Mouse (Mus musculus) neural tube, embryonic 15.5 days (tissue): ENCODE results near the gene Dgcr8. TPM values are rescaled to one million over a fixed set of nuclear protein-coding genes. Genes with fewer than 3 reads are reported as not detected.
A peak's percentile ranks its signal among the peaks of the same experiment; 100 is the strongest.
"Not testable (repeated sequence)": the region's sequence is repeated elsewhere in the genome, so short reads cannot be mapped to it uniquely, and the experiment has no call there.

Experiments
- ATAC-seq: fragments of 200-750 bp; cut with Nextera tagmentation; 2 replicates; pipeline ENCODE4 v1.8.0; 2017; ENCODE audit warnings: mild to moderate bottlenecking, moderate TSS enrichment, moderate library complexity; ENCODE audit not compliant: low FRiP score
- H3K27ac ChIP-seq: fragments of 300-500 bp; sonication (generic); replicated peaks from 2 replicates; pipeline ENCODE4 v1.5.1; 2015; ENCODE audit warnings: mild to moderate bottlenecking, inconsistent platforms
- H3K27me3 ChIP-seq: fragments of 300-500 bp; sonication (generic); replicated peaks from 2 replicates; pipeline ENCODE4 v1.6.1; 2015; ENCODE audit warnings: inconsistent platforms
- H3K36me3 ChIP-seq: fragments of 300-500 bp; sonication (generic); 2 replicates; pipeline ENCODE4 v1.6.1; 2015; ENCODE audit warnings: inconsistent platforms
- H3K4me1 ChIP-seq: fragments of 300-500 bp; sonication (generic); 2 replicates; pipeline ENCODE4 v1.6.1; 2015; ENCODE audit warnings: inconsistent platforms
- H3K4me2 ChIP-seq: fragments of 300-500 bp; sonication (generic); 2 replicates; pipeline ENCODE4 v1.6.1; 2015; ENCODE audit warnings: inconsistent platforms, mild to moderate bottlenecking, moderate library complexity
- H3K4me3 ChIP-seq: fragments of 300-500 bp; sonication (generic); replicated peaks from 2 replicates; pipeline ENCODE4 v1.5.1; 2015; ENCODE audit warnings: mild to moderate bottlenecking, inconsistent platforms
- H3K9ac ChIP-seq: fragments of 300-500 bp; sonication (generic); replicated peaks from 2 replicates; pipeline ENCODE4 v1.6.1; 2015; ENCODE audit warnings: mild to moderate bottlenecking, inconsistent platforms
- H3K9me3 ChIP-seq: fragments of 300-500 bp; sonication (generic); replicated peaks from 2 replicates; pipeline ENCODE4 v1.6.1; 2016; ENCODE audit warnings: inconsistent platforms
- WGBS: fragments of 180-500 bp; shearing (Covaris S2); methylation state at CpG from one replicate; pipeline ENCODE4 v1.1.7; 2015; ENCODE audit warnings: mixed read lengths; 5-methylcytosine and 5-hydroxymethylcytosine counted together
- polyA plus RNA-seq: library from polyadenylated mRNA; unstranded; fragments of >200 nt; fragmentation: Nextera tagmentation; extraction: Ambion mirVana; gene quantifications from 2 replicates; pipeline ENCODE4 v1.2.1, GENCODE M21; 2015

Gene Dgcr8
- polyA plus RNA-seq, 1 experiment from 2014 or later: 28.0 TPM

GRCm38 (mm10) chr16:18289614-18290013 is 568 bp upstream of the Dgcr8 start:
- ATAC-seq: not testable (repeated sequence)

GRCm38 (mm10) chr16:18288581-18289061 is 425 bp downstream of the Dgcr8 start:
- under 1% methylated on average over 22 of the region's 31 CpGs for WGBS
- H3K9me3 ChIP-seq: no peaks in the 10 kb centered on the region
- H3K27me3 ChIP-seq: no peaks in the 10 kb centered on the region
- peak overlapping the region; percentile 97 for H3K9ac ChIP-seq
- peak overlapping the region; percentile 99 for H3K4me3 ChIP-seq
- peak; percentile 84 for ATAC-seq
- H3K27ac ChIP-seq: peak overlapping the region; percentile 88
- peak overlapping the region; percentile 92 for H3K4me2 ChIP-seq
- H3K4me1 ChIP-seq: peaks cover 33% of the 10 kb centered on the region
- peaks cover 14% of the 10 kb centered on the region for H3K36me3 ChIP-seq

More at GRCm38 (mm10) chr16:18289614-18290013, 568 bp upstream of the Dgcr8 start:
- Histone ChIP-seq H3K27ac (peak overlapping the region; percentile 58; the same call in 1 of the 2 replicates), H3K4me1 (peaks cover 33% of the 10 kb centered on the region), H3K4me2 (peak overlapping the region; percentile 92), H3K9ac (0 out of 2 replicates have a peak overlapping the region, but pooled peaks have one; percentile 23), H3K4me3 (peak overlapping the region; percentile 99)
- H3K36me3 ChIP-seq, H3K27me3 ChIP-seq, H3K9me3 ChIP-seq: not testable (repeated sequence)
- 5% methylated on average over 10 of the region's 10 CpGs for WGBS

- no peaks in the 10 kb centered on the region for H3K9me3 ChIP-seq
- peaks cover 33% of the 10 kb centered on the region for H3K4me1 ChIP-seq
- H3K27me3 ChIP-seq: no peaks in the 10 kb centered on the region
- H3K36me3 ChIP-seq: peaks cover 19% of the 10 kb centered on the region
- peak overlapping the region; percentile 97 for H3K9ac ChIP-seq
- 0% methylated on average over 4 of the region's 4 CpGs for WGBS
- ATAC-seq: no peak
- H3K4me3 ChIP-seq: peak overlapping the region; percentile 99
- H3K4me2 ChIP-seq: peak overlapping the region; percentile 92
- H3K27ac ChIP-seq: peak overlapping the region; percentile 88
These were observed 880 bp downstream of the Dgcr8 start for GRCm38 (mm10) chr16:18288166-18288565.

GRCm38 (mm10) chr16:18275166-18275565 is 13.9 kb downstream of the Dgcr8 start:
- Histone ChIP-seq H3K27me3 (no peaks in the 10 kb centered on the region), H3K36me3 (peaks cover 87% of the 10 kb centered on the region), H3K4me3 (no peak overlapping the region), H3K9me3 (no peaks in the 10 kb centered on the region), H3K4me2 (no peak overlapping the region), H3K27ac (no peak overlapping the region), H3K4me1 (no peaks in the 10 kb centered on the region), H3K9ac (no peak overlapping the region)
- ATAC-seq: no peak
- 83% methylated on average over 2 of the region's 2 CpGs for WGBS

GRCm38 (mm10) chr16:18268182-18268581 is 20.9 kb downstream of the Dgcr8 start:
- H3K27me3 ChIP-seq: no peaks in the 10 kb centered on the region

GRCm38 (mm10) chr16:18265024-18265423 is 24.0 kb downstream of the Dgcr8 start:
- no peak overlapping the region for H3K27ac ChIP-seq
- no peaks in the 10 kb centered on the region for H3K27me3 ChIP-seq
- no peak overlapping the region for H3K4me2 ChIP-seq
- no peaks in the 10 kb centered on the region for H3K9me3 ChIP-seq
- no peak for ATAC-seq
- 91% methylated on average over 2 of the region's 2 CpGs for WGBS
- H3K36me3 ChIP-seq: peaks cover 70% of the 10 kb centered on the region
- no peak overlapping the region for H3K9ac ChIP-seq
- H3K4me3 ChIP-seq: no peak overlapping the region
- no peaks in the 10 kb centered on the region for H3K4me1 ChIP-seq

More at GRCm38 (mm10) chr16:18268182-18268581, 20.9 kb downstream of the Dgcr8 start:
- no peaks in the 10 kb centered on the region for H3K4me1 ChIP-seq
- H3K4me3 ChIP-seq: no peak overlapping the region
- H3K9ac ChIP-seq: no peak overlapping the region
- H3K27ac ChIP-seq: no peak overlapping the region
- peaks cover 75% of the 10 kb centered on the region for H3K36me3 ChIP-seq
- ATAC-seq: no peak
- no peak overlapping the region for H3K4me2 ChIP-seq
- WGBS: 92% methylated on average over 5 of the region's 5 CpGs
- H3K9me3 ChIP-seq: no peaks in the 10 kb centered on the region

DNA sequence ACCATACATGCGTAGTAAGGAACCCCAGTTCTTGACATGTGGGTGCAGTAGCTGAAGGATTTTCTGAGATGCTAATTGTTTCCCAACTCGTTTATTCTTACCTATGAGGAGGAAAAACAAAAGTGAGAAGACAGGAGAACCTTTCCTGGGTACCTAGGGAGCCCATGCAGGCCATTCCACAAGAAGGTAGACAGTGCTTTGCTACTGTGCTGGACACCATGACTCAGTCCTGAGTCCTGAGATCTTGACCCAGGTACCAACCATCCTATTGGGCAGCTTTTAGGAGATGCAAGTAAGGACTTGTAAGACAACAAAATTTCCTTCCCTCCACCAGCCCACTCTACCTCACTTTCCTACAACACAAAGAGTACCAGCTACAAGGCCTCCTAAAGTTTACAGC is 30.8 kb downstream of the Dgcr8 start, which contains the start of gene Gm49776:
Gene Gm49776, minus strand, starts transcription at position 101 of the 400 bp plus-strand sequence.
- H3K4me2 ChIP-seq: no peak within 1 kb of the TSS
- H3K9me3 ChIP-seq: no peaks in the 10 kb centered on the region
- peaks cover 86% of the 10 kb centered on the region for H3K36me3 ChIP-seq
- WGBS: 96% methylated on average over 2 of the region's 2 CpGs
- H3K4me3 ChIP-seq: no peak within 1 kb of the TSS
- no peaks in the 10 kb centered on the region for H3K4me1 ChIP-seq
- no peaks in the 10 kb centered on the region for H3K27me3 ChIP-seq
- no peak for ATAC-seq
- no peak within 1 kb of the TSS for H3K27ac ChIP-seq
- H3K9ac ChIP-seq: no peak within 1 kb of the TSS

DNA sequence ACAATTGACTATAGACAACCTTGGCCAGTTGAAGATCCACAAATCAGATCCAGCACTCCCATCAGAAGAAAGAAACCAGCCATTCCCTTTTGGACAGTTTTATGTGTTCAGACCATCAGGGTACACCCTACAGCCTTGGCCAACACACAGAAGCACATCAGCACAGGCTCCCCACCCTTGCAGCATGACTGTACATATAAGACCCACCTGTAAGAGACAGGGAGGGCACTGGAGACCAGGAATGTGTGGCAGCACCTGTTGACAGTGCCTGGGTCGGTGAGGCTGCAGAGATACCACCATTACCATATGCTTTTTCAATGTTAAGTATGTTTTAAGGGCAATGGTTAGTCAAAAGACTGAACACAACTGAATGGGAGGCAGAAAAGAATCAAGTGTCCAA is 35.2 kb downstream of the Dgcr8 start:
- peaks cover 29% of the 10 kb centered on the region for H3K4me1 ChIP-seq
- H3K4me2 ChIP-seq: no peak overlapping the region
- H3K4me3 ChIP-seq: no peak overlapping the region
- WGBS: 94% methylated on average over 1 of the region's 1 CpGs
- peaks cover 76% of the 10 kb centered on the region for H3K36me3 ChIP-seq
- H3K27ac ChIP-seq: no peak overlapping the region
- ATAC-seq: no peak
- no peaks in the 10 kb centered on the region for H3K9me3 ChIP-seq
- H3K9ac ChIP-seq: no peak overlapping the region
- H3K27me3 ChIP-seq: no peaks in the 10 kb centered on the region

- Histone ChIP-seq H3K4me2 (no peak overlapping the region), H3K9me3 (no peaks in the 10 kb centered on the region), H3K27me3 (no peaks in the 10 kb centered on the region), H3K4me1 (peaks cover 31% of the 10 kb centered on the region), H3K27ac (no peak overlapping the region), H3K9ac (no peak overlapping the region), H3K4me3 (no peak overlapping the region), H3K36me3 (peaks cover 67% of the 10 kb centered on the region)
- ATAC-seq: no peak
- WGBS: 87% methylated on average over 6 of the region's 6 CpGs
These were observed 36.3 kb downstream of the Dgcr8 start for GRCm38 (mm10) chr16:18252736-18253135.

DNA sequence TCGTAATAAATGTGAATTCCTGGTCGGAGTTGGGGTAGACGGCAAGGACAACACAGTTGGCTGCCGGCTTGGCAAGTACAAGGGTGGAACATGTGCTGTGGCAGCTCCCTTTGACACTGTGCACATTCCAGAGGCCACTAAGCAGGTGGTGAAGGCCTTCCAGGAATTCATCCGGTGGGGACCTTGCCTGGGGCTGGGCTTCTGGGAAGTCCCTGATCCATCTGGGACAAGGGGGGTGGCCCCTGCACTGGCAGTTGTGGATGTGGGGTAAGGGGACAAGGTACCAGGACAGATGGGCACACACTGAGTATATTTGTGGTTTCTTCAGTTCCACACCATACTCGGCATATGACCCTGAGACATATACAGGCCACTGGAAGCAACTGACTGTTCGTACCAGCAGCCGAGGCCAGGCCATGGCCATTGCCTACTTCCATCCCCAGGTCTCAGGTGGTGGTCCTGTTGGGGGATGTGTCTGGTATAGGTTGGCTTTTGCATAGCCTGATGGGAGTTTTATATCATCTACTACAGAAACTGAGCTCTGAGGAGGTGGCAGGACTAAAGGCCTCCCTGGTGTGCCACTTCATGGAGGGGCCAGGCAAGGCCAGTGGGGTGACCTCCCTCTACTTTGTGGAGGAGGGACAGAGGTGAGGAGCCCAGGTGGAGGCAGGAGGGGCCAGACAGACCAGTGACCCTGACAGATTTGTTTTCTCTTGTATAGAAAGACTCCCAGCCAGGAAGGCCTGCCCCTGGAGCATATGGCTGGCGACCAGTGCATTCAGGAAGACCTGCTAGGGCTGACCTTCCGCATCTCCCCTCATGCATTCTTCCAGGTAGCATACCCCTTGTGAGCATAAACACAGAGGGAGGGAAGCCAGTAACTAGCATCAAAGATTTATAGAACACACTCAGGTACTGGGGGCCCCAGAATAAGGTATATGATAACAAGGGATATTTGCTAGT is 37.9 kb downstream of the Dgcr8 start:
- WGBS: 71% methylated on average over 10 of the region's 10 CpGs
- Histone ChIP-seq H3K4me3 (peak overlapping the region; percentile 99; the same call in 1 of the 2 replicates), H3K4me1 (peaks cover 47% of the 10 kb centered on the region), H3K4me2 (peak overlapping the region; percentile 94), H3K36me3 (peaks cover 56% of the 10 kb centered on the region), H3K9me3 (no peaks in the 10 kb centered on the region), H3K27me3 (no peaks in the 10 kb centered on the region), H3K9ac (peak overlapping the region; percentile 31), H3K27ac (no peak overlapping the region)
- ATAC-seq: no peak

DNA sequence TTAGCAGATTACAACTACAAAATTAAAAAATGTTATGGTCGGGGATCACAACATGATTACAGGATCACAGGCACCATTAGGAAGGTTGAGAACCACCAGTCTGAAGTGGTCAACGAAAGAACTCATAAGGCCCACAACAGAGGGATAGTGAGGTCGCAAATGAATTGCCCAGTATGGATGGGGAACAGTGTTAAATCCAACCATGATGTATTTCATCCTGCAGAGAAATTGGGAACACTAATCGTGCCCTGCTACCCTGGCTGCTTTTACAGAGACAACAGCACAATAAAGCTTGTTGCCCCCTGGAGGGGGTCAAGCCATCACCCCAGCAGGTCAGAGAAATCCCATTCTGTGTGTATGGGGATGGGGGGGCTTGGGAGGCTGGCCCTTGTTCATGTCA is 38.8 kb downstream of the Dgcr8 start:
- 50% methylated on average over 4 of the region's 4 CpGs for WGBS
- H3K4me1 ChIP-seq: peaks cover 52% of the 10 kb centered on the region
- peak overlapping the region; percentile 99 for H3K4me3 ChIP-seq
- ATAC-seq: no peak
- no peaks in the 10 kb centered on the region for H3K9me3 ChIP-seq
- peaks cover 60% of the 10 kb centered on the region for H3K36me3 ChIP-seq
- H3K4me2 ChIP-seq: peak overlapping the region; percentile 94
- H3K27ac ChIP-seq: no peak overlapping the region
- peak overlapping the region; percentile 95; the same call in 1 of the 2 replicates for H3K9ac ChIP-seq
- H3K27me3 ChIP-seq: no peaks in the 10 kb centered on the region
